Mouse (Mus musculus) ES-E14 (cell line): ENCODE measurements at regions not wholly inside any gene's neighbourhood (a gene's known extent, or its start where the extent isn't known, plus 50 kb on each side); places are given as distances from the start of the nearest gene placed in this dataset.

Experiments used
- DNase-seq: peaks from one replicate; pipeline ENCODE4 v3.0.0-alpha.2; 2013; ENCODE audit warnings: low read depth, low spot score
- H3K27ac ChIP-seq: 2 replicates; pipeline ENCODE4 v1.5.1; 2012; ENCODE audit warnings: low read depth, mild to moderate bottlenecking, low read length, moderate library complexity, mixed read lengths; ENCODE audit not compliant: poor library complexity, insufficient read depth, severe bottlenecking
- H3K36me3 ChIP-seq: 2 replicates; pipeline ENCODE4 v1.6.1; 2012; ENCODE audit warnings: mild to moderate bottlenecking, low read length, moderate library complexity, mixed read lengths; ENCODE audit not compliant: control insufficient read depth, poor library complexity, insufficient read depth, severe bottlenecking
- H3K4me1 ChIP-seq, 2 experiments: fragments of 150-350 bp in 1 of 2; sonication (generic) in 1 of 2; 2 replicates each; pipeline ENCODE4 v1.6.1; 2012; ENCODE audit warnings: low read length in 2 of 2, mild to moderate bottlenecking in 1 of 2, mixed read lengths in 1 of 2; ENCODE audit not compliant: control insufficient read depth in 2 of 2, insufficient read depth in 2 of 2, poor library complexity in 1 of 2
- H3K4me3 ChIP-seq, 2 experiments: fragments of 150-350 bp in 1 of 2; sonication (generic) in 1 of 2; 2 replicates each; pipeline ENCODE4 v1.5.1; 2012; ENCODE audit warnings: low read length in 2 of 2, low read depth in 1 of 2, mild to moderate bottlenecking in 1 of 2, mixed read lengths in 1 of 2; ENCODE audit not compliant: insufficient read depth in 1 of 2, poor library complexity in 1 of 2, severe bottlenecking in 1 of 2
- H3K9ac ChIP-seq: 2 replicates; pipeline ENCODE4 v1.6.1; 2012; ENCODE audit warnings: low read depth, mild to moderate bottlenecking, low read length, mixed read lengths; ENCODE audit not compliant: poor library complexity, insufficient read depth, severe bottlenecking
- H3K9me3 ChIP-seq: fragments of 150-350 bp; sonication (generic); 2 replicates; pipeline ENCODE4 v1.6.1; 2012; ENCODE audit warnings: low read depth, mild to moderate bottlenecking, low read length; ENCODE audit not compliant: control insufficient read depth, insufficient read depth
- CHD2 ChIP-seq: IDR thresholded peaks from 2 replicates; pipeline ENCODE4 v1.6.1; 2014; ENCODE audit warnings: mild to moderate bottlenecking, low read depth, low read length, inconsistent platforms
- HCFC1 ChIP-seq: IDR thresholded peaks from 2 replicates; pipeline ENCODE4 v1.6.1; 2012; ENCODE audit warnings: low read length, inconsistent platforms, borderline replicate concordance; ENCODE audit not compliant: insufficient read depth
- MAFK ChIP-seq: IDR thresholded peaks from 2 replicates; pipeline ENCODE4 v1.6.1; 2014; ENCODE audit warnings: mild to moderate bottlenecking, low read depth, low read length, inconsistent platforms; ENCODE audit not compliant: insufficient read depth
- ZC3H11A ChIP-seq: IDR thresholded peaks from 2 replicates; pipeline ENCODE4 v1.6.1; 2012; ENCODE audit warnings: low read depth, mild to moderate bottlenecking, inconsistent platforms, low read length, borderline replicate concordance
- ZNF384 ChIP-seq: IDR thresholded peaks from 2 replicates; pipeline ENCODE4 v1.6.1; 2012; ENCODE audit warnings: low read depth, low read length, inconsistent platforms
- in situ Hi-C, 2 experiments: fragments of 600-800 bp; cut with MboI; formaldehyde crosslinking; loops; one replicate each; pipeline ENCODE4 v1.15.1; 2025; ENCODE audit warnings: low sequenced_read_pairs in 2 of 2, inconsistent platforms in 1 of 2; ENCODE audit not compliant: unreplicated experiment in 2 of 2

- Histone ChIP-seq H3K9ac (no peak overlapping the region), H3K36me3 (no peaks in the 10 kb centered on the region), H3K9me3 (no peaks in the 10 kb centered on the region), H3K4me3 (no peak overlapping the region), H3K4me1 (no peaks in the 10 kb centered on the region), H3K27ac (no peak overlapping the region)
- in situ Hi-C loops = no loop called here
- no peak for DNase-seq
- no peak for TF ChIP-seq ZC3H11A
- TF ChIP-seq MAFK = no peak
- TF ChIP-seq HCFC1 = no peak
- no peak for TF ChIP-seq ZNF384
- no peak for TF ChIP-seq CHD2
These were observed 214.2 kb downstream of the Gm19410 start for GRCm38 (mm10) chr8:35979638-35980255.

- no peak for DNase-seq
- no peaks in the 10 kb centered on the region for H3K9me3 ChIP-seq
- H3K4me1 ChIP-seq = no peaks in the 10 kb centered on the region
- H3K27ac ChIP-seq = no peak overlapping the region
- no peak overlapping the region for H3K4me3 ChIP-seq
- TF ChIP-seq ZC3H11A = no peak
- no peak for TF ChIP-seq MAFK
- no peaks in the 10 kb centered on the region for H3K36me3 ChIP-seq
- in situ Hi-C loops = no loop called here
- no peak overlapping the region for H3K9ac ChIP-seq
These were observed 217.5 kb downstream of the Gm19410 start for GRCm38 (mm10) chr8:35983083-35983482.

GRCm38 (mm10) chr8:35985152-35985689 lies 219.6 kb downstream of the Gm19410 start:
- no peak overlapping the region for H3K9ac ChIP-seq
- no peaks in the 10 kb centered on the region for H3K9me3 ChIP-seq
- DNase-seq = no peak
- no peak for TF ChIP-seq ZNF384
- no peak for TF ChIP-seq MAFK
- no peak for TF ChIP-seq CHD2
- no peak for TF ChIP-seq ZC3H11A
- TF ChIP-seq HCFC1 = no peak
- no peaks in the 10 kb centered on the region for H3K4me1 ChIP-seq
- H3K36me3 ChIP-seq = no peaks in the 10 kb centered on the region
- H3K4me3 ChIP-seq = no peak overlapping the region
- H3K27ac ChIP-seq = no peak overlapping the region
- in situ Hi-C loops = no loop called here

- DNase-seq = no peak
- no peaks in the 10 kb centered on the region for H3K9me3 ChIP-seq
- TF ChIP-seq CHD2 = no peak
- no peak for TF ChIP-seq ZC3H11A
- no peak for TF ChIP-seq HCFC1
- no peak for TF ChIP-seq MAFK
- no peak for TF ChIP-seq ZNF384
- no peak overlapping the region for H3K4me3 ChIP-seq
- in situ Hi-C loops = no loop called here
- H3K4me1 ChIP-seq = no peaks in the 10 kb centered on the region
- no peaks in the 10 kb centered on the region for H3K36me3 ChIP-seq
- H3K9ac ChIP-seq = no peak overlapping the region
- H3K27ac ChIP-seq = no peak overlapping the region
These were observed 221.7 kb downstream of the Gm19410 start for GRCm38 (mm10) chr8:35987327-35987726.

GRCm38 (mm10) chr8:35991013-35991412 lies 225.4 kb downstream of the Gm19410 start:
- no peak for DNase-seq
- Histone ChIP-seq H3K9me3 (no peaks in the 10 kb centered on the region), H3K4me3 (no peak overlapping the region), H3K9ac (no peak overlapping the region), H3K27ac (no peak overlapping the region), H3K4me1 (no peaks in the 10 kb centered on the region), H3K36me3 (no peaks in the 10 kb centered on the region)
- in situ Hi-C loops = no loop called here
- TF ChIP-seq HCFC1 = no peak
- no peak for TF ChIP-seq ZNF384
- TF ChIP-seq MAFK = no peak
- no peak for TF ChIP-seq CHD2
- TF ChIP-seq ZC3H11A = no peak
